Mouse (Mus musculus): ENCODE results near the gene Ddx1. TPM values are rescaled to one million over a fixed set of nuclear protein-coding genes. Genes with fewer than 3 reads are reported as not detected.

The Ddx1 gene
- total RNA-seq, 1 experiment, result 73.3 TPM

- Histone ChIP-seq H3K36me3 (ENCODE audit: control insufficient read depth, insufficient read depth, low read length, poor library complexity, severe bottlenecking) (no peaks in the 10 kb centered on the region), H3K9me3 (ENCODE audit: control insufficient read depth, insufficient read depth, low read depth, low read length) (no peaks in the 10 kb centered on the region), H3K4me3 (ENCODE audit: insufficient read depth in 1 of 2, low read depth in 1 of 2, low read length in 2 of 2, poor library complexity in 1 of 2, severe bottlenecking in 1 of 2) (no peak overlapping the region), H3K4me1 (ENCODE audit: control insufficient read depth in 2 of 2, insufficient read depth in 2 of 2, low read length in 2 of 2, poor library complexity in 1 of 2) (no peaks in the 10 kb centered on the region), H3K27ac (ENCODE audit: insufficient read depth, low read depth, low read length, poor library complexity, severe bottlenecking) (no peak overlapping the region), H3K9ac (ENCODE audit: insufficient read depth, low read depth, low read length, poor library complexity, severe bottlenecking) (no peak overlapping the region)
- no peak for TF ChIP-seq CHD2 (IDR thresholded peaks at IDR 0.05; ENCODE audit: low read depth, low read length)
- TF ChIP-seq HCFC1 (IDR thresholded peaks at IDR 0.05; ENCODE audit: borderline replicate concordance, insufficient read depth, low read length), result no peak
- no peak for TF ChIP-seq ZC3H11A (IDR thresholded peaks at IDR 0.05; ENCODE audit: borderline replicate concordance, low read depth, low read length)
- TF ChIP-seq ZNF384 (IDR thresholded peaks at IDR 0.05; ENCODE audit: low read depth, low read length), result no peak
- no peak for TF ChIP-seq MAFK (IDR thresholded peaks at IDR 0.05; ENCODE audit: insufficient read depth, low read depth, low read length)
- DNase-seq (ENCODE audit: low read depth, low spot score), result no peak
- in situ Hi-C loops (cut with MboI; ENCODE audit: low sequenced_read_pairs in 2 of 2, unreplicated experiment in 2 of 2), result no loop called here
These were observed 72.1 kb downstream of the Ddx1 start for GRCm38 (mm10) chr12:13176927-13177326.

DNA sequence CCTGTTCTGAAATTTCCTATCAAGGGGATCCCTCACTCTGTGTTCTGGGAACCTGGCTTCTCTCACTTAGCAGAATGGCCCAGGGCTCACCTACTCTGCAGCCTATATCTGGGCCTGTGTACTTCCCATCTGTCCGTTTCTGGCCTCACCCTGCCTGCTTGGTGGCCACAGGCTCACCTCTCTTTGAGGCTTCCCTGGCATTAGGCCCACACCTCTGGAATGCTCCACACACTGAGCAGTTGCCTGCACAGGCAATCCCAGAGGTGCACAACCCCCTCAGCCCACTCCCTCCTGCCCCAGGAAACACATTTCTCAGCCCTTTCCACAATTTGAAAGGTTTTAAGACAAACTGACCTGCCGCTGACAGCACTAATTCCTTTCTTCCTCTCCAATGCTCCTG lies 72.9 kb downstream of the Ddx1 start:
- Histone ChIP-seq H3K27ac (ENCODE audit: insufficient read depth, low read depth, low read length, poor library complexity, severe bottlenecking) (no peak overlapping the region), H3K4me1 (ENCODE audit: control insufficient read depth in 2 of 2, insufficient read depth in 2 of 2, low read length in 2 of 2, poor library complexity in 1 of 2) (no peaks in the 10 kb centered on the region), H3K36me3 (ENCODE audit: control insufficient read depth, insufficient read depth, low read length, poor library complexity, severe bottlenecking) (no peaks in the 10 kb centered on the region), H3K9ac (ENCODE audit: insufficient read depth, low read depth, low read length, poor library complexity, severe bottlenecking) (peak overlapping the region; percentile 32; the same call in 1 of the 2 replicates), H3K9me3 (ENCODE audit: control insufficient read depth, insufficient read depth, low read depth, low read length) (no peaks in the 10 kb centered on the region), H3K4me3 (ENCODE audit: insufficient read depth in 1 of 2, low read depth in 1 of 2, low read length in 2 of 2, poor library complexity in 1 of 2, severe bottlenecking in 1 of 2) (no peak overlapping the region)
- TF ChIP-seq CHD2 (IDR thresholded peaks at IDR 0.05; ENCODE audit: low read depth, low read length) (no peak), HCFC1 (IDR thresholded peaks at IDR 0.05; ENCODE audit: borderline replicate concordance, insufficient read depth, low read length) (no peak), ZNF384 (IDR thresholded peaks at IDR 0.05; ENCODE audit: low read depth, low read length) (no peak), ZC3H11A (IDR thresholded peaks at IDR 0.05; ENCODE audit: borderline replicate concordance, low read depth, low read length) (no peak), MAFK (IDR thresholded peaks at IDR 0.05; ENCODE audit: insufficient read depth, low read depth, low read length) (no peak)
- no peak for DNase-seq (ENCODE audit: low read depth, low spot score)
- in situ Hi-C loops (cut with MboI; ENCODE audit: low sequenced_read_pairs in 2 of 2, unreplicated experiment in 2 of 2), result no loop called here

- in situ Hi-C loops (cut with MboI; ENCODE audit: low sequenced_read_pairs in 2 of 2, unreplicated experiment in 2 of 2), result no loop called here
- H3K9ac ChIP-seq (ENCODE audit: insufficient read depth, low read depth, low read length, poor library complexity, severe bottlenecking), result no peak overlapping the region
- no peaks in the 10 kb centered on the region for H3K4me1 ChIP-seq (ENCODE audit: control insufficient read depth in 2 of 2, insufficient read depth in 2 of 2, low read length in 2 of 2, poor library complexity in 1 of 2)
- H3K4me3 ChIP-seq (ENCODE audit: insufficient read depth in 1 of 2, low read depth in 1 of 2, low read length in 2 of 2, poor library complexity in 1 of 2, severe bottlenecking in 1 of 2), result no peak overlapping the region
- no peaks in the 10 kb centered on the region for H3K9me3 ChIP-seq (ENCODE audit: control insufficient read depth, insufficient read depth, low read depth, low read length)
- no peak overlapping the region for H3K27ac ChIP-seq (ENCODE audit: insufficient read depth, low read depth, low read length, poor library complexity, severe bottlenecking)
- H3K36me3 ChIP-seq (ENCODE audit: control insufficient read depth, insufficient read depth, low read length, poor library complexity, severe bottlenecking), result no peaks in the 10 kb centered on the region
- TF ChIP-seq CHD2 (IDR thresholded peaks at IDR 0.05; ENCODE audit: low read depth, low read length), result no peak
- no peak for TF ChIP-seq ZNF384 (IDR thresholded peaks at IDR 0.05; ENCODE audit: low read depth, low read length)
- no peak for TF ChIP-seq HCFC1 (IDR thresholded peaks at IDR 0.05; ENCODE audit: borderline replicate concordance, insufficient read depth, low read length)
- no peak for TF ChIP-seq ZC3H11A (IDR thresholded peaks at IDR 0.05; ENCODE audit: borderline replicate concordance, low read depth, low read length)
- no peak for TF ChIP-seq MAFK (IDR thresholded peaks at IDR 0.05; ENCODE audit: insufficient read depth, low read depth, low read length)
- DNase-seq (ENCODE audit: low read depth, low spot score), result no peak
These were observed 75.0 kb downstream of the Ddx1 start for GRCm38 (mm10) chr12:13174022-13174421.

DNA sequence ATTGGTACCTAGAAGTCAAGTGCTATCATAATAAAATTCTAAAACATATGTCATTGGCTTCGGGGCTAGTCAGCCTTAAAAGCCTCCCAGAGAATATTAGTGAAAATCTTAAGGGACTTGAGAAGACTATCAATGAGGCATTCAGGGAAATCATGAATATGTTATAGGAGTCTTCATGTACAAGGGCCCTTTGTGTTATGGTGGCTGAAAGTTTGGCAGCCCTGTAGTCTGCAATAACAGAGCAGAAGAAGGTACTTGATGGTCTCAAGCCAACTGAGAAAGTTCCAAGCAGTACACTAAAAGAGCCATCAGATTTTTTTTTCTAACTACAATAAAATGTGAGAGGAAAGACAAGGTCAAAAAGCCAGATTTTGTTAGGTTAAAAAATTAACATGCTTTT lies 80.9 kb downstream of the Ddx1 start:
- Histone ChIP-seq H3K9me3 (ENCODE audit: control insufficient read depth, insufficient read depth, low read depth, low read length) (no peaks in the 10 kb centered on the region), H3K4me1 (ENCODE audit: control insufficient read depth in 2 of 2, insufficient read depth in 2 of 2, low read length in 2 of 2, poor library complexity in 1 of 2) (no peaks in the 10 kb centered on the region), H3K36me3 (ENCODE audit: control insufficient read depth, insufficient read depth, low read length, poor library complexity, severe bottlenecking) (no peaks in the 10 kb centered on the region), H3K9ac (ENCODE audit: insufficient read depth, low read depth, low read length, poor library complexity, severe bottlenecking) (no peak overlapping the region), H3K4me3 (ENCODE audit: insufficient read depth in 1 of 2, low read depth in 1 of 2, low read length in 2 of 2, poor library complexity in 1 of 2, severe bottlenecking in 1 of 2) (no peak overlapping the region), H3K27ac (ENCODE audit: insufficient read depth, low read depth, low read length, poor library complexity, severe bottlenecking) (no peak overlapping the region)
- in situ Hi-C loops (cut with MboI; ENCODE audit: low sequenced_read_pairs in 2 of 2, unreplicated experiment in 2 of 2), result no loop called here
- DNase-seq (ENCODE audit: low read depth, low spot score), result no peak
- TF ChIP-seq ZNF384 (IDR thresholded peaks at IDR 0.05; ENCODE audit: low read depth, low read length) (no peak), HCFC1 (IDR thresholded peaks at IDR 0.05; ENCODE audit: borderline replicate concordance, insufficient read depth, low read length) (no peak), MAFK (IDR thresholded peaks at IDR 0.05; ENCODE audit: insufficient read depth, low read depth, low read length) (no peak), ZC3H11A (IDR thresholded peaks at IDR 0.05; ENCODE audit: borderline replicate concordance, low read depth, low read length) (no peak)

GRCm38 (mm10) chr12:13167116-13167515 lies 81.9 kb downstream of the Ddx1 start:
- in situ Hi-C loops (cut with MboI; ENCODE audit: low sequenced_read_pairs in 2 of 2, unreplicated experiment in 2 of 2), result no loop called here
- no peak for TF ChIP-seq MAFK (IDR thresholded peaks at IDR 0.05; ENCODE audit: insufficient read depth, low read depth, low read length)
- no peak for TF ChIP-seq ZNF384 (IDR thresholded peaks at IDR 0.05; ENCODE audit: low read depth, low read length)
- TF ChIP-seq ZC3H11A (IDR thresholded peaks at IDR 0.05; ENCODE audit: borderline replicate concordance, low read depth, low read length), result no peak

More at GRCm38 (mm10) chr12:13167116-13167515, 81.9 kb downstream of the Ddx1 start:
- no peaks in the 10 kb centered on the region for H3K9me3 ChIP-seq (ENCODE audit: control insufficient read depth, insufficient read depth, low read depth, low read length)
- no peaks in the 10 kb centered on the region for H3K4me1 ChIP-seq (ENCODE audit: control insufficient read depth in 2 of 2, insufficient read depth in 2 of 2, low read length in 2 of 2, poor library complexity in 1 of 2)
- H3K9ac ChIP-seq (ENCODE audit: insufficient read depth, low read depth, low read length, poor library complexity, severe bottlenecking), result no peak overlapping the region
- no peak overlapping the region for H3K27ac ChIP-seq (ENCODE audit: insufficient read depth, low read depth, low read length, poor library complexity, severe bottlenecking)
- no peak overlapping the region for H3K4me3 ChIP-seq (ENCODE audit: insufficient read depth in 1 of 2, low read depth in 1 of 2, low read length in 2 of 2, poor library complexity in 1 of 2, severe bottlenecking in 1 of 2)
- H3K36me3 ChIP-seq (ENCODE audit: control insufficient read depth, insufficient read depth, low read length, poor library complexity, severe bottlenecking), result no peaks in the 10 kb centered on the region
- no peak for DNase-seq (ENCODE audit: low read depth, low spot score)

Other genes with a start within 250 kb of the Ddx1 start
- gene Nbas, start 19.9 kb upstream of the Ddx1 start, total RNA-seq (2012; rRNA removed), result 32.2 and 47.7 TPM in 2 replicates

All from ES-E14 (cell line).